Mouse (Mus musculus) heart, postnatal 0 days (tissue): ENCODE data around the gene Mrpl55.
A peak's percentile ranks its signal among the peaks of the same experiment; 100 is the strongest.

Experiments used
- CTCF ChIP-seq: IDR thresholded peaks from 2 replicates; pipeline ENCODE4 v1.5.1; 2016; ENCODE audit warnings: antibody characterized with exemption, control low read depth, low read depth
- EP300 ChIP-seq: IDR thresholded peaks from 2 replicates; pipeline ENCODE4 v1.6.1; 2016; ENCODE audit warnings: antibody characterized with exemption, low read depth

- peak; percentile 44 for TF ChIP-seq CTCF
- no peak for TF ChIP-seq EP300
These were observed 16.8 kb downstream of the Mrpl55 start for GRCm38 (mm10) chr11:59219064-59219463.
